Mouse (Mus musculus): ENCODE measurements at regions not wholly inside any gene's neighbourhood (a gene's known extent, or its start where the extent isn't known, plus 50 kb on each side); places are given as distances from the start of the nearest gene placed in this dataset.
A peak's percentile ranks its signal among the peaks of the same experiment; 100 is the strongest.

- no peak for DNase-seq (ENCODE audit: low spot score in 2 of 2)
Observed at GRCm38 (mm10) chr3:149626186-149626585, 635.8 kb upstream of the Adgrl2 start.

- no peak for DNase-seq (ENCODE audit: low spot score in 2 of 2)
Observed at GRCm38 (mm10) chr3:149625497-149625896, 635.1 kb upstream of the Adgrl2 start.

GRCm38 (mm10) chr3:149625066-149625465 lies 634.7 kb upstream of the Adgrl2 start:
- no peak for DNase-seq (ENCODE audit: low spot score in 2 of 2)

GRCm38 (mm10) chr3:149623851-149624532 lies 633.6 kb upstream of the Adgrl2 start:
- DNase-seq (ENCODE audit: low spot score in 2 of 2) = no peak

GRCm38 (mm10) chr3:149603865-149604264 lies 613.5 kb upstream of the Adgrl2 start:
- DNase-seq (ENCODE audit: low spot score in 2 of 2) = peak in 1 of 2 experiments; percentile 7

- DNase-seq (ENCODE audit: low spot score in 2 of 2) = no peak
Observed at GRCm38 (mm10) chr3:149601276-149601675, 610.9 kb upstream of the Adgrl2 start.

GRCm38 (mm10) chr3:149594470-149594869 lies 604.1 kb upstream of the Adgrl2 start:
- DNase-seq (ENCODE audit: low spot score in 2 of 2) = peak in 1 of 2 experiments; percentile 4

GRCm38 (mm10) chr3:149585769-149586168 lies 595.4 kb upstream of the Adgrl2 start:
- DNase-seq (ENCODE audit: low spot score in 2 of 2) = no peak

GRCm38 (mm10) chr3:149581141-149581540 lies 590.8 kb upstream of the Adgrl2 start:
- DNase-seq (ENCODE audit: low spot score in 2 of 2) = no peak

- no peak for DNase-seq (ENCODE audit: low spot score in 2 of 2)
Observed at GRCm38 (mm10) chr3:149575678-149576077, 585.3 kb upstream of the Adgrl2 start.

GRCm38 (mm10) chr3:149566853-149567252 lies 576.5 kb upstream of the Adgrl2 start:
- no peak for DNase-seq (ENCODE audit: low spot score in 2 of 2)

GRCm38 (mm10) chr3:149550231-149550951 lies 560.0 kb upstream of the Adgrl2 start:
- DNase-seq (ENCODE audit: low spot score in 2 of 2) = peak in 1 of 2 experiments; percentile 74

GRCm38 (mm10) chr3:149547045-149547444 lies 556.7 kb upstream of the Adgrl2 start:
- no peak for DNase-seq (ENCODE audit: low spot score in 2 of 2)

GRCm38 (mm10) chr3:149546256-149546655 lies 555.9 kb upstream of the Adgrl2 start:
- DNase-seq (ENCODE audit: low spot score in 2 of 2) = no peak

GRCm38 (mm10) chr3:149534183-149534582 lies 543.8 kb upstream of the Adgrl2 start:
- DNase-seq (ENCODE audit: low spot score in 2 of 2) = no peak

- no peak for DNase-seq (ENCODE audit: low spot score in 2 of 2)
Observed at GRCm38 (mm10) chr3:149530026-149530607, 539.8 kb upstream of the Adgrl2 start.

- no peak for DNase-seq (ENCODE audit: low spot score in 2 of 2)
Observed at GRCm38 (mm10) chr3:149526509-149526908, 536.2 kb upstream of the Adgrl2 start.

GRCm38 (mm10) chr3:149519575-149519929 lies 529.2 kb upstream of the Adgrl2 start:
- DNase-seq (ENCODE audit: low spot score in 2 of 2) = no peak

- DNase-seq (ENCODE audit: low spot score in 2 of 2) = no peak
Observed at GRCm38 (mm10) chr3:149518928-149519574, 528.7 kb upstream of the Adgrl2 start.

- DNase-seq (ENCODE audit: low spot score in 2 of 2) = no peak
Observed at GRCm38 (mm10) chr3:149517537-149517936, 527.2 kb upstream of the Adgrl2 start.

GRCm38 (mm10) chr3:149509178-149509577 lies 518.8 kb upstream of the Adgrl2 start:
- no peak for DNase-seq (ENCODE audit: low spot score in 2 of 2)

GRCm38 (mm10) chr3:149508671-149509070 lies 518.3 kb upstream of the Adgrl2 start:
- no peak for DNase-seq (ENCODE audit: low spot score in 2 of 2)
